Mouse (Mus musculus) adrenal gland, postnatal 4 days (tissue): ENCODE measurements around the gene Gatm. TPM values are rescaled to one million over a fixed set of nuclear protein-coding genes. Genes with fewer than 3 reads are reported as not detected.

Experiments used
- DNase-seq, 2 experiments: peaks; one replicate each; pipeline ENCODE4 v3.0.0; 2021 to 2022; ENCODE audit warnings: low spot score in 2 of 2, mixed read lengths in 2 of 2
- microRNA-seq: library from miRNA; unstranded; fragments of <30 nt; microRNA quantifications from one replicate; pipeline ENCODE4 v1.2.0, GENCODE M21; 2021
- total RNA-seq, 2 experiments: library from RNA; stranded (reverse); gene quantifications; 2 replicates each; pipeline ENCODE4 v1.2.3; 2021

The Gatm gene
- total RNA-seq, 2 experiments from 2014 or later: 22.8 to 82.9 TPM

GRCm38 (mm10) chr2:122558317-122558716 lies 52.8 kb downstream of the Gatm start:
- DNase-seq: no peak

Small RNA genes within 50 kb of the gene (microRNA-seq; reads per million reads assigned to microRNA genes)
- 3.4 reads per million, percentile 9 among the genes with 10 or more reads in this experiment for gene Mir147

Other genes starting within 250 kb of the Gatm start
- 10 to 100 TPM; 30.5 to 32.7 TPM for gene Shf, start 242.1 kb downstream of the Gatm start, total RNA-seq
- 1 to 10 TPM; 1.8 to 2.4 TPM for gene Slc28a2, start 184.8 kb downstream of the Gatm start, total RNA-seq
- under 1 TPM; 0.17 to 0.23 TPM for gene Gm14085, start 126.4 kb downstream of the Gatm start, total RNA-seq
- gene AA467197, start 25.7 kb upstream of the Gatm start, total RNA-seq: under 1 TPM; 0.42 to 0.68 TPM
- gene Slc30a4, start 91.4 kb upstream of the Gatm start, total RNA-seq: 10 to 100 TPM; 33.2 to 34.4 TPM
- 10 to 100 TPM; 31.7 to 34.1 TPM for gene Bloc1s6, start 127.2 kb upstream of the Gatm start, total RNA-seq
- 10 to 100 TPM; 30.3 to 35.1 TPM for gene Sqor, start 153.9 kb upstream of the Gatm start, total RNA-seq